Mouse (Mus musculus) CD4-positive helper T cell, adult 2 months (primary cell): ENCODE measurements around the gene Ppwd1.
"Not testable (repeated sequence)": the region's sequence is repeated elsewhere in the genome, so short reads cannot be mapped to it uniquely, and the experiment has no call there.

Experiments
- DNase-seq: peaks from one replicate; pipeline ENCODE4 v3.0.0-alpha.2; 2012; ENCODE audit warnings: low read depth, missing footprints, low spot score

Ppwd1 gene

DNA sequence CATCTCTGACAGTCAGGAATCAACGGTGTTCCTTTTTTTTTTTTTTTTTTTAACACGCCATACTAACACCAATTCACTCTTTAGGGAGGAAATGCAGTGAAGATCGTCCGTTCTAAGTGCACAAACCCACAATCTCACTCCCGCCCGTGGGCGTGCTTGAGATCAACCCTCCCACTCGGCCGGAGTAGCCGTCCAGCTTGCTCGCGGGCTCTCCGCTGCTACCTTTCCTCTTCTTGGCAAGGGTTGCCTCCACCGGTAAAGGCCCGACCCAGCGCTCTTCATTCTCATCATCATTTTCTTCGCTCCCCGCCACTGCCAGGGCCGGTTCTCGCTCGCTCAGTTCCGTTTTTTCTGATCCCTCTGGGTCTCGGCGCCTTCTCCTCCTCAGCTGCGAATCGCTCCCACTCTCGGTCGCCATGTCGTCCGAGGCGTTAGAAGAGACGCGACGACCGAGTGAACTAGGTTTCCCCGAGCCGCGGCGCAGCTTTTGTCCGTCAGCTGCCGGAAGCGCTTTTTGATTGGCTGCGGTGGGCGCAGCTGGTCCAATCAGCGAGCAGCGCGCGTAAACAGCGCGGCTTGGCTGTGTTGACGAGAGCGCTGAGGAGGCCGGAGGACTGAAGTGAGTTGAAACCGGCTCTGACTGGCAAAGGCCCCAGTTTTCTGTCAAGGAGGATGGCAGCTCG is at the start of gene Ppwd1, which contains the start of gene Cenpk:
Gene Ppwd1, minus strand, starts transcription at position 460 of the 683 bp plus-strand sequence.
Gene Cenpk, plus strand, starts transcription at position 228 of the 683 bp plus-strand sequence.
- DNase-seq, result peak; percentile 98

DNA sequence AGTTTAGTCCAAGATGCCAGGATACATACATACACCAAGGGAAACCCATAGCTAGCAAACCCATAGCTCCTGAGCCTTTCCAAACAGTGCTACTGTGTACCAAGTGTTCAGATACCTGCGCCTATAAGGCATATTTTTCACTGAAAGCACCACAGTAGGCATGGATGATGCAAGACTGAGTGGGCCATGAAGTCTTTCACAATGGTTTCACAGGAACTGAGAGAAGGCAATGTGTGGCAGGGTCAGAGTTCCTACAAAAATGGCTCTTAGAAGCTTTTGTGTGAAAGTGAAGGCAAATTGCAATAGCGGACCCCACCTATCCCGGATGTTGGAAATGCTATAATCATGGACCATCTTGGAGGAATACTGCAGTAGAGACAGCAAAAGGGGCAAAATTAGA is 30.4 kb upstream of the Ppwd1 start:
- no peak for DNase-seq

DNA sequence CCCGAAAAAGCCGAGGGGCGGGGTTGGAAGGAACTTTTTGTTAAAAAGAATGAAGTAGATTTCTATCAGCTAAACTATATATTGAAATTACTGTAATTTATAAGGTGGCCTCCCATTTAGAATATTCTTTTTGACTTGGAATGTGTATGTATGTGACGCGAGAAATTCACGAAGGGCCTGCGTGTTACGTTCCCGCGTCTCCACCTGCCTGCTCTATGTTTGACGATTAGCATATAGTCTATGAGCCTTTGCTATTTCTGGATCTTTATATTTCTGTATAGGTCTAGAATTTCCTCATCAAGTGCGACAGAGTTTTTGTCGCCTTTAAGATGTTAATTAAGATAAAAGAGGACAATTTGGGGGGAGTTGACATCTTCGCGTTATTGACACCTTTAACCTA is 538 bp upstream of the Ppwd1 start:
- no peak for DNase-seq

DNA sequence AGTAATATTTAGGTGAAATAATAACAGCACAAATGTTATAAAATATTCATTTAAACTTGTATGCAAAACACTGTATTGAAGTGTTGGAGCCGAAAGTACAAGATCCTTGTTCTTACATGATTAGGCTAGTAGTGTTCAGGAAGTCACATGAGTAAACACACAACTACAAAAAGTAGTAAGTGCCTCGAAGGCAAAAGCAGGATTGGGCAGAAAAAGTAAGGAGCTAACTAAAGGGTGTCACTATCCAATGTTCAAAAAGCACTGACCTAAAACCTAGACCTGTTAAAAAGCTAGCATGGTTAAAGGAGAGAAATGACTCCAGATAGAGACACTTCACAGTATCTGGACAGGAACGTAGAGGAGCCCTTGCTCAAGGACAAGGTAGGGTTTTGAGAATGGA is 1.2 kb downstream of the Ppwd1 start:
- no peak for DNase-seq

DNA sequence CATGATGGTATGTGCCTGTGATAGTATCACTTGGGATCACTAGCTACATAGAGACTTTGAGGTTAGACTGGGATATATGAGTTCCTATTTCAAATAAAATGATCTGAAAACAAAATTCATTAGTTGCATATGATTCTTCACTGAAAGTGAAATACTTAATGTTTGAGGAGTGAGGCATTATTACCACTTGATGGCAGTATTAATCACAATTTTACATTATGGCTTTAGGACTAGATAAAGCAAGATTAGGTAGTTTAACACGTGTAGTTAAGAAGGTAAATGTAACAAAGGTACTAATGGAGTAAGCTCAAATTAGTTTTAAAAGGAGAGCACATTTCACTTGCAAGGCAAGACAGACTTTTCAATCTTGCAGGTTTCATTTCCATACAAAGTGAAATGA is 24.3 kb downstream of the Ppwd1 start:
- peak; percentile 6 for DNase-seq

DNA sequence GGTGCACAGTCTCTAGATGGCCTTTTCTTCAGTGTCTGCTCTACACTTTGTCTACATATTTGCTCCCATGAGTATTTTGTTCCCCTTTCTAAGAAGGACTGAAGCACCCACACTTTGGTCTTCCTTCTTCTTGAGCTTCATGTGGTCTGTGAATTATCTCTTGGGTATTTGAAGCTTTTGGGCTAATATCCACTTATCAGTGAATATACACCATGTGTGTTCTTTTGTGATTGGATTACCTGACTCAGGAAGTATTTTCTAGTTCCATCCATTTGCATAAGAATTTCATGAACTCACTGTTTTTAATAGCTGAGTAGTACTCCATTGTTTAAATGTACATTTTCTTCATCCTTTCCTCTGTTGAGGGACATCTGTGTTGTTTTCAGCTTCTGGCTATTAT is 32.8 kb downstream of the Ppwd1 start:
- not testable (repeated sequence) for DNase-seq

DNA sequence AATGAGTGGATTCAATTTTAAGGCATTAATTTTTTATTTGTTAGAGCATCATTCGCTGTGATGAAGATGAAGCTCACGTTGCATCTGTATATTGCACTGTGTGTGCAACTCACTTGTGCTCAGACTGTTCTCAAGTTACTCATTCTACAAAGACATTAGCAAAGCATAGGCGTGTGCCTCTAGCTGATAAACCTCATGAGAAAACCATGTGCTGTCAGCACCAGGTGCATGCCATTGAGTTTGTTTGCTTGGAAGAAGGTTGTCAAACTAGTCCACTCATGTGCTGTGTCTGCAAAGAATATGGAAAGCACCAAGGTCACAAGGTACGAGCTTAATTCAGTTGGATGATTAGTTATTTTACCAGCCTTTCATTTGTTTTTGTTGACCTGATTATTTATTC is 41.3 kb downstream of the Ppwd1 start:
- no peak for DNase-seq

DNA sequence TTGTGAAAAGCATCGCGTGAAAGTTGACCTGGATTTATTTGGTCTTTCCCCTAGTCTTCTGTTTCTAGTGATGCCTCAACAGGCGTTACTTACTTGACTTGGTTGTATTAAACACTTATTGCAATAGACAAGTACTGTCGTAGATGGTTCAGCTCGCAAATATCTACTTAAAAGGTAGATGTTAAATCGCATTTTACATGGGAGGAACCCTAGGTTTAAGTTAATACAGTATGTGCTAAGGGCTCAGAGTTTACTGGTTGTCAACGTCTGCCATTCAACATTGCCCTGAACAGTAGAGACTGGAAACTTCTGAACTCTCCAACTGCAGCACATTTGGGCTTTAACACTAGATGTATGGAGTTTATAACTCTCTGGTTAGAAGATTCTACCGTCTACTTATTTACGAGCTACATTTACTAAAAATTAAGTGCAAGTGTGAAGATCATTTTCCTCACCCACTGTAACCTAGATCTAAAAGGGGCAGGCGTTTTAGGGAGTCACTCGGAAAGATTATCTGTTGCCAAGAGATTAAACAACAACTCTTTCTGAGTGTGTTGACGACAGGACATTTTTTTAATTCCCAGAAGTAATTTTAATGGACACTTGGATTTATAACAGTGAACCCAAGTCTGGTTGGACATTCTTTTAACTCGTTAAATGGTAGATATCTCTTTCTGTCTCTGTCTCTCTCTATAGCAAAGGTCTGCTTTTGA is 49.3 kb downstream of the Ppwd1 start:
- no peak for DNase-seq

DNA sequence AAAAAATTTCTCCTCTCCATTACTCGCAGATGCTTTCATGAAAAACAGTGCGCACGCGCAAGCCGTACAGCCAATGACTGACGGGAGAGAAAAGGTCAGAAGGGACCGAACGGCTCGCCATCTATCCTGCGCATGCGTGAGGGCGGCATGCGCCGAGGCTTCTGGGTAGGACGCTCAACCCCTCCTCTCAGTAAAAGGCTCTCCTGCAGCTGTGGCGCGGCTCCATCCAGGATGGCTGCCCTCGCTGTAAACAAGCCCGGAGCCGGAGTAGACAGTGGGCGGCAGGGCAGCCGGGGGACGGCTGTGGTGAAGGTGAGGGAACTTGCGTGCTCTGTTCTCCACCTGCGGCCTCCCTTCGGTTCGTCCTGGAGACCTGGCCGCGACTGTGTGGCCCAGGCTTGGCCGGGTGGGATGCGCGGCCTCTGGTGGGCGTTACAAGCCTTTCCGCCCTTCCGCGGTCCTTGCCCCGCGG is 50.0 kb downstream of the Ppwd1 start, which contains the start of gene Trim23:
Gene Trim23, plus strand, starts transcription at position 148 of the 472 bp plus-strand sequence.
- DNase-seq, result peak; percentile 99

DNA sequence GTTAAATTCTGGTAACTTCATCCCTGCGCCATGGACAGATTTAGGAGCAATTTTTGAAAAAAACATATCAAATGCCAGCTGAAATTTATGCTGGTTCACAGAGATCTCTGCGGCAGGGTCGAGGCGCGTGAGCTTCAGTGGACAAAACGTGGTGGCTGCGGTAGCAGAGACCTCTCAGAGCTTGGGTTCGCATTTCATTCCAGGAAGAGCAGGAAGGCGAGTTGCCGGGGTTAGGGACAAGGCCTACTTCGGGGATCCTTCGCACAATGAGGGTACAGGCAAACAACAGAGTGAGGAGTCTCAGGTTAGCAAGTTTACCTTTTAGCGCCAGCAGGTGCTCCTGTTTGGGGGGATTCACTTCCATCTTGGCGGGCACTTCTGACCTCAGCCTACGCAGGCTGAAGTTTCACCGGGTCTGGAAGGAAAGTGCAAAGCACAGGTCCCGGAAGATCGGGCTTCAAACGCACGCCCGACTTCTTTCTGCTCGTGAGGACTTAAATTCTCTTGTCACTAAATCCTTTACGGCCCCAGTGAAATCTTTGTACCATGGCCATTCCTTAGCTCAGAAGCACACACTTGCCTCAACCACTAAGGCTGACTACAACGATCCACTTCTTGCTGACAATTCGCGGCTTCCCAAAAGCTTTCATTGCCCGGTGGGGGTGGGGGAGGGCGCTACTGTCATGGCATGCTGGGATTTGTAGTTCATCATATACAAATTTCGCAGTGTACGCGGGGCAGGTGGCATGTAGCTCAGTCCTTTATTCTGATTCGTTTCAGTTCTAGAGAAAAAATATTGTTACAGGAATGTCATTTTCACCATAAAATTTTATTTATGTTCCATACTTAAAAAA is 50.6 kb downstream of the Ppwd1 start, which contains the start of gene Trappc13:
Gene Trappc13, minus strand, starts transcription at position 674 of the 854 bp plus-strand sequence.
- DNase-seq, result no peak

DNA sequence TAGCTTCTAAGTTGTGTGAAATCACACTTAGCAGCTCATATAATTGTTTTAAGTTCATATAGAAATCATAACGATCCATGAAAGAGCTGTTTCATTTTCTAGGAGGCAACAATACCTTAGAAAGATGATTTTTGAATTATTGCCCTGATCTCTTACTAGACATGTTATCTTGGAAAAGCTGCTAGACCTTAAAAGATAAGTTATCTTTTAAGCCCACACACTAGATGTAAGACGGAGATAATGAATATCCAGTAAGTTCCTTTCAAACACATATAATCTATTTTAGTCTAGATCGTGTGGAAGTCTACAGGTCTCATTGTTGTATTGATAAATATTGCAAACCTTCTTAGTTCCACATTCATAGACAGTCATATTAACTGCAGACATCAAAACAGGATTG is 51.8 kb downstream of the Ppwd1 start:
- no peak for DNase-seq

DNA sequence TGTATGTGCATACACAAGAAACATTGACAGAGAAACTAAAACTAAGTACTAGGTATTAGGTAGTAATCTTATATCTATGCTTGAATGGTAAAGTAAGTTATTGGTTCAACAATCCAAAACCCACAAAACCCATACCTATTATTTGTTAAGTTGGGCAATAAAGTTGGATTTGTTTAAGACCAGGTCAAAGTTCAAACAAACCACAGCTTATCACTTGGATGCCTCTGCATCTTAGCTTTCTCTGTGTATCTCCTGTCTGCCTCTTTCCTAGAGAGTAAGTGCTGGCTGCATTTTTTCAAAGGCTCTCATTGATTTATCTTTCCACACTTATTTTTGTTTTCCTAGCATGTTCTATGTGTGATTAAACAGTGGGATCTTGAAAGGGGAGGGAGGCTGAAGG is 56.1 kb downstream of the Ppwd1 start:
- DNase-seq, result no peak

DNA sequence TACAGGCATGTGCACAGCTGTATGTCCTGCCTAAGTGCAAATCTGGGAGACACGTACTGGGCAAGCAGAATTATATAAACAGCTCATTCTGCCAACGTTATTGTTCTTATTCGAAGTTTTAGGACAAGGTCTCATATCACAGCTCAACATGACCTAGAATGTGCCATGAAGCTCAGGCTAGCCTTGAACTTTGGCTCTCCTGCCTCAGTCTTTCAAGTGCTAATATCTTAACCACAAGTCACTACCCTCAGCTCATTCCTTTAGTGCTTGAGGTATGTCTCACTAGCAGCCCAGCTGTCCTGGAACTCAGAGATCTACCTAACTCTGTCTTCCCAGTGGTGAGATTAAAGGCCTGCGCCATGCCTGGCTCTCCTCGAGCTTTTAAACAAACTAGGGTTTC is 56.9 kb downstream of the Ppwd1 start:
- no peak for DNase-seq

DNA sequence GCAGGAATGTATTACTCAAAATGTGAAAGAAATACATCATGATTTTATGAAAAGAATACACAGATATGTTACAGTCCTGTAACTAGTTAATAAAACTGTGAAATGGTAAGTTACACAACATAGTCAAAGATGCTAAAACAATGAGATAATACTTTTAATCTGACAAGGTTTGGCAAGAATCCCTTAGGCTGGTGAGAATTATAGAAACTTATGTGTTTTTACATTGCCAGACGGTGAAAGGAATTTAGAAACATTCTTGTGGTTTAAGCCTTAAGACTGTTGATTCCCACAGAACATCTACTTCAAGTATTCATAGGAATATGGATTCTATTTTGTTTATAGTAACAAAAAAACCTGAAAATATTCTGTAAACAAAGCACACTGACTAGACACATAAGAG is 73.0 kb downstream of the Ppwd1 start:
- DNase-seq, result no peak
